Mouse (Mus musculus): ENCODE results near the gene Siglec1.

GRCm38 (mm10) chr2:131059781-131060540 is 26.6 kb downstream of the Siglec1 start:
- TF ChIP-seq TAL1 (IDR thresholded peaks at IDR 0.05; ENCODE audit: low read length), result no peak
- no peak for TF ChIP-seq GATA1 (IDR thresholded peaks at IDR 0.05; ENCODE audit: low read length)
